Mouse (Mus musculus) stomach, postnatal 0 days (tissue): ENCODE data around the gene Gm9945. TPM values are rescaled to one million over a fixed set of nuclear protein-coding genes. Genes with fewer than 3 reads are reported as not detected.

Experiments used
- ATAC-seq: fragments of 200-750 bp; cut with Nextera tagmentation; 2 replicates; pipeline ENCODE4 v1.8.0; 2017; ENCODE audit not compliant: low FRiP score, low TSS enrichment
- DNase-seq: peaks from one replicate; pipeline ENCODE4 v3.0.0-alpha.2; 2016; ENCODE audit warnings: low spot score
- H3K27ac ChIP-seq: fragments of 300-500 bp; sonication (generic); replicated peaks from 2 replicates; pipeline ENCODE4 v1.5.1; 2014; ENCODE audit warnings: mild to moderate bottlenecking, control low read depth
- H3K27me3 ChIP-seq: fragments of 300-500 bp; sonication (generic); 2 replicates; pipeline ENCODE4 v1.6.1; 2014; ENCODE audit warnings: low read length; ENCODE audit not compliant: control insufficient read depth, insufficient read depth
- H3K36me3 ChIP-seq: fragments of 300-500 bp; sonication (generic); 2 replicates; pipeline ENCODE4 v1.6.1; 2014; ENCODE audit warnings: low read length, mixed read lengths; ENCODE audit not compliant: control insufficient read depth, insufficient read depth
- H3K4me1 ChIP-seq: fragments of 300-500 bp; sonication (generic); replicated peaks from 2 replicates; pipeline ENCODE4 v1.6.1; 2014; ENCODE audit warnings: antibody characterized with exemption; ENCODE audit not compliant: control insufficient read depth, insufficient read depth
- H3K4me2 ChIP-seq: fragments of 300-500 bp; sonication (generic); replicated peaks from 2 replicates; pipeline ENCODE4 v1.6.1; 2014; ENCODE audit warnings: low read depth, mild to moderate bottlenecking, control low read depth, moderate library complexity
- H3K4me3 ChIP-seq: fragments of 300-500 bp; sonication (generic); 2 replicates; pipeline ENCODE4 v1.5.1; 2014; ENCODE audit warnings: low read depth, low read length, control low read depth
- H3K9ac ChIP-seq: fragments of 300-500 bp; sonication (generic); 2 replicates; pipeline ENCODE4 v1.6.1; 2014; ENCODE audit warnings: mild to moderate bottlenecking, low read length, control low read depth, mixed read lengths
- H3K9me3 ChIP-seq: fragments of 300-500 bp; sonication (generic); 2 replicates; pipeline ENCODE4 v1.6.1; 2016; ENCODE audit warnings: low read length; ENCODE audit not compliant: control insufficient read depth
- CTCF ChIP-seq: IDR thresholded peaks from 2 replicates; pipeline ENCODE4 v1.5.1; 2016; ENCODE audit warnings: antibody characterized with exemption, low read depth, mild to moderate bottlenecking, moderate library complexity
- EP300 ChIP-seq: optimal IDR thresholded peaks from 2 replicates; pipeline ENCODE3; 2016; ENCODE audit warnings: antibody characterized with exemption
- WGBS: fragments of 180-500 bp; shearing (Covaris S2); extraction: QIAGEN DNeasy Blood & Tissue Kit; methylation state at CpG from one replicate; pipeline ENCODE4 v1.1.7; 2014; 5-methylcytosine and 5-hydroxymethylcytosine counted together
- polyA plus RNA-seq: library from polyadenylated mRNA; unstranded; fragments of >200 nt; fragmentation: Nextera tagmentation; extraction: Ambion mirVana; gene quantifications from 2 replicates; pipeline ENCODE4 v1.2.1, GENCODE M21; 2015

Gene Gm9945
- polyA plus RNA-seq, 1 experiment from 2014 or later = not detected

GRCm38 (mm10) chr11:53521120-53521820 lies 41.3 kb downstream of the Gm9945 start:
- peak overlapping the region; percentile 89 for H3K27ac ChIP-seq
- ATAC-seq = peak; percentile 52
- H3K4me2 ChIP-seq = peak overlapping the region; percentile 87
- WGBS = 30% methylated on average over 16 of the region's 16 CpGs
- TF ChIP-seq CTCF (no peak), EP300 (no peak)
- peak; percentile 57 for DNase-seq
- H3K36me3 ChIP-seq = no peaks in the 10 kb centered on the region
- no peaks in the 10 kb centered on the region for H3K27me3 ChIP-seq
- no peaks in the 10 kb centered on the region for H3K9me3 ChIP-seq
- H3K4me3 ChIP-seq = peak overlapping the region; percentile 78
- H3K9ac ChIP-seq = no peak overlapping the region; the same call in 1 of the 2 replicates
- H3K4me1 ChIP-seq = peaks cover 2% of the 10 kb centered on the region; the same call in 1 of the 2 replicates

GRCm38 (mm10) chr11:53521821-53522131 lies 41.8 kb downstream of the Gm9945 start:
- no peak for TF ChIP-seq CTCF
- TF ChIP-seq EP300 = no peak
- Histone ChIP-seq H3K9ac (no peak overlapping the region), H3K4me3 (peak overlapping the region; percentile 15; the same call in 1 of the 2 replicates), H3K27ac (peak overlapping the region; percentile 89; the same call in 1 of the 2 replicates), H3K9me3 (no peaks in the 10 kb centered on the region), H3K27me3 (no peaks in the 10 kb centered on the region), H3K4me2 (peak overlapping the region; percentile 87), H3K4me1 (peaks cover 2% of the 10 kb centered on the region; the same call in 1 of the 2 replicates), H3K36me3 (no peaks in the 10 kb centered on the region)
- 62% methylated on average over 7 of the region's 7 CpGs for WGBS
- DNase-seq (no peak), ATAC-seq (no peak)

- Histone ChIP-seq H3K4me1 (peaks cover 2% of the 10 kb centered on the region; the same call in 1 of the 2 replicates), H3K9me3 (no peaks in the 10 kb centered on the region), H3K36me3 (no peaks in the 10 kb centered on the region), H3K9ac (no peak overlapping the region), H3K27me3 (no peaks in the 10 kb centered on the region), H3K4me3 (no peak overlapping the region), H3K27ac (no peak overlapping the region), H3K4me2 (no peak overlapping the region)
- DNase-seq (no peak), ATAC-seq (no peak)
- TF ChIP-seq CTCF = no peak
- no peak for TF ChIP-seq EP300
- 94% methylated on average over 3 of the region's 3 CpGs for WGBS
Observed at GRCm38 (mm10) chr11:53522362-53522761, 42.4 kb downstream of the Gm9945 start.

GRCm38 (mm10) chr11:53522930-53523329 lies 43.0 kb downstream of the Gm9945 start:
- TF ChIP-seq CTCF = no peak
- TF ChIP-seq EP300 = no peak
- no peaks in the 10 kb centered on the region for H3K9me3 ChIP-seq
- no peak overlapping the region for H3K27ac ChIP-seq
- no peak overlapping the region for H3K4me2 ChIP-seq
- H3K4me3 ChIP-seq = no peak overlapping the region
- WGBS = 53% methylated on average over 9 of the region's 9 CpGs
- ATAC-seq (no peak), DNase-seq (no peak)
- peak overlapping the region; percentile 1; the same call in 1 of the 2 replicates for H3K9ac ChIP-seq
- H3K27me3 ChIP-seq = no peaks in the 10 kb centered on the region
- peaks cover 2% of the 10 kb centered on the region; the same call in 1 of the 2 replicates for H3K4me1 ChIP-seq
- no peaks in the 10 kb centered on the region for H3K36me3 ChIP-seq

GRCm38 (mm10) chr11:53523545-53524405 lies 43.8 kb downstream of the Gm9945 start:
- Histone ChIP-seq H3K4me2 (no peak overlapping the region), H3K4me1 (peaks cover 2% of the 10 kb centered on the region; the same call in 1 of the 2 replicates), H3K36me3 (no peaks in the 10 kb centered on the region), H3K27me3 (no peaks in the 10 kb centered on the region), H3K4me3 (no peak overlapping the region), H3K9ac (no peak overlapping the region), H3K9me3 (no peaks in the 10 kb centered on the region), H3K27ac (no peak overlapping the region)
- ATAC-seq = no peak
- WGBS = 75% methylated on average over 14 of the region's 14 CpGs
- no peak for DNase-seq
- TF ChIP-seq EP300 (no peak), CTCF (no peak)

GRCm38 (mm10) chr11:53524905-53525304 lies 44.9 kb downstream of the Gm9945 start:
- peaks cover 2% of the 10 kb centered on the region; the same call in 1 of the 2 replicates for H3K4me1 ChIP-seq
- no peak overlapping the region for H3K4me3 ChIP-seq
- no peak overlapping the region for H3K4me2 ChIP-seq
- 71% methylated on average over 6 of the region's 6 CpGs for WGBS
- ATAC-seq = no peak
- H3K36me3 ChIP-seq = no peaks in the 10 kb centered on the region
- TF ChIP-seq EP300 (no peak), CTCF (peak; percentile 67)
- H3K27me3 ChIP-seq = no peaks in the 10 kb centered on the region
- H3K9ac ChIP-seq = no peak overlapping the region
- DNase-seq = peak; percentile 35
- H3K9me3 ChIP-seq = no peaks in the 10 kb centered on the region
- no peak overlapping the region for H3K27ac ChIP-seq
